Mouse (Mus musculus) small intestine, adult 2 months (tissue): ENCODE results near the gene Ptprh.

Source experiments
- CTCF ChIP-seq: fragments of 200-500 bp; IDR thresholded peaks from 2 replicates; pipeline ENCODE4 v1.5.1; 2012; ENCODE audit warnings: low read depth, mild to moderate bottlenecking, control low read depth, inconsistent platforms, low read length, moderate library complexity, mixed read lengths; ENCODE audit not compliant: insufficient replicate concordance, insufficient read length; ENCODE audit errors: extremely low read depth
- POLR2A ChIP-seq: fragments of 200-500 bp; IDR thresholded peaks from 2 replicates; pipeline ENCODE4 v1.6.1; 2012; ENCODE audit warnings: low read depth, mild to moderate bottlenecking, control low read depth, inconsistent platforms, low read length, moderate library complexity

GRCm38 (mm10) chr7:4611921-4612341 lies 8.1 kb upstream of the Ptprh start:
- TF ChIP-seq POLR2A (no peak), CTCF (no peak)
